Mouse (Mus musculus): Measurements from ENCODE around the gene Serpina3n.
A peak's percentile ranks its signal among the peaks of the same experiment; 100 is the strongest.
"Not testable (repeated sequence)": the region's sequence is repeated elsewhere in the genome, so short reads cannot be mapped to it uniquely, and the experiment has no call there.

Gene Serpina3n

DNA sequence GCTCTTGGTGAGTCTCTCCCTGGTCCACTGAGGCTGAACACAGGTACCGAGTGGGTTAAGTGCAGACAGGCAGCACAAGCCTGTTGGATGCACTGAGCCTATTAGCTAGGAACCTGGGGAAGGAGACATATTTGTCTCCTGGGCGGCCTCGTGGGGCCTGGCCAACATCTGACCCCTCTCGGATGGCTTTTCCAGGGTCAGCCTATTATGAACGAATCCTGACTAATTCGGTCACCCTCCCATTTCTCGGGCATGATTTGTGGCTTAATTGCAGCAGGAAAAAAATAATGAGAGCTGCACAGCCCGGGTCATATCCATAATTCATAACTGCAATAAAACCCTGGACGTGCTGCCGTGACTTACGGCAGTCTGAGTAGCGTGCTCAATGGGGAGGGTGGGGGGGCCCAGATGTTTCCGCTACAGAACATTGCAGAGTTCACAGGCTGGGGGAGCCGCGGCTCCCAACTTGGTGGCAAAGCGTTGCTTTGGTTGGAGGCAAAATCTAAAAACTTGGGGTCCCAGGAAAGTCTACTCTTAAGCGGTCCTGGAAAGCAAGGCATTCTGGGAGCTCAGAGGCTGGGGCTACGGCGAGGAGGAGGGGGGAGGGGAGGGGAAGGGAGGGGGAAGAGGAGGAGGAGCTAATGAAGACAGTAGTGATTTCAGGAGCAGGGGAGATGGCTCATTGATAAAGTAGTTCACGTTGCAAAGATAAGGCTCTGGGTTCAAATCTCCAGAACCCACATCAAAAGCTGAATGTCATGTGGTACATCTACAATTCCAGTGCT, 27.6 kb downstream of the Serpina3n start:
- no peak for DNase-seq (ENCODE audit: low spot score in 2 of 2)

GRCm38 (mm10) chr12:104440087-104440760, 33.7 kb downstream of the Serpina3n start:
- DNase-seq (ENCODE audit: low spot score in 2 of 2), result peak; percentile 67 to 86

- no peak for DNase-seq (ENCODE audit: low spot score in 2 of 2)
These were observed 37.2 kb downstream of the Serpina3n start for GRCm38 (mm10) chr12:104443716-104444115.

DNA sequence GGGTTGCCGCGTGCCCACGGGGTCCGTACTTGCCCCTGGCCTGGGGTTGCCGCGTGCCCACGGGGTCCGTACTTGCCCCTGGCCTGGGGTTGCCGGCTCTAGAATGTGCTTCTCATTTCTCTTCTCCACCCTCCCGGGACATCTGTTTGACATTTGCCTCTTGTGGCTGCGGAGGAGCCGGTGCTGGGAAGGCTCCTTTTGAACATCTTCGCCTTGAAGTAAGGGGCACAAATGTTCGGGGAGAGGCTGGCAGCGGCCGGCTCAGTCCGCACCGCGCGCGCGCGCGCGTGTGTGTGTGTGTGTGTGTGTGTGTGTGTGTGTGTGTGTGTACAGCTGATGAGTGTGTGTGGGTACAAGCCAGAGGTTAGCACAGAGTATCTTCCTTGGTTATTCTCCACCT, 40.5 kb downstream of the Serpina3n start:
- DNase-seq (ENCODE audit: low spot score in 2 of 2), result not testable (repeated sequence)

DNA sequence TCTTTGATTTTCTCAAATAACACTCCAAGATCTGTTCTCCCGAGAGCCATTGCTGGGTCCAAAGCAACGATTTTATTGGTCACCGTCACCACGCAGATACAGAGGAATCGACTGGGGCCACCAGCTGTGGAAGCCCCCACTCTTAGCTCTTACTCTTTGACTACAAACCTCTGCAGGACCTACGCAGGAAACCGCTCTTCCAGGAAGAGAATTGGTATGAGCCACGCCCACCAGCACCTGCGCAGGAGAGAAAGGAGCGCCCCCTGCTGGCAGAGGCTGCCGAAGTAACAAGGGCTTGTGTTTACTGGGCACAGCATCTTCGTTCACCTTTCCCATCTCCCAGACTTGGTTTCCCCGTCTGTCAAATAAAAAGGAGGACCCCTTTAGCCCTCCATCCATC, 41.6 kb downstream of the Serpina3n start:
- DNase-seq (ENCODE audit: low spot score in 2 of 2), result peak in 1 of 2 experiments; percentile 20

DNA sequence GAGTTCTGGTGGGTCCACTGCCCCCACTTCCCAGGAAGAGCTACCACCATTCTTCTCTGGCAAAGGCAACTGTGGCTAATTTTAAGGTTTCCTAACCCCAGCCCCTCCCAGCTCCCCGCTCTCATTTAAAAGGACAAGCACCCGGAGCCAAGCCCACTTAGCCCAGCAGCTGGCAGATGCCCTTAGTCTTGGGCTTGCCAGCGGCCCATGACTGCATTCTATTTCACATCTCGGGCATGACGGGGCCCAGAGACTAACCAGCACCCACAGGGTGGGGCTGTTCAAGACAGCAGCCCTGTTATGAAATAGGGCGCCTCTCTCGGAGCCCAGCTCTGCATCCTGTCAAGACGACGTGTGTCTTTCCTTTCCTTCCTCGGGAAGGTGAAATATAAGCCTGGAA, 43.7 kb downstream of the Serpina3n start:
- DNase-seq (ENCODE audit: low spot score in 2 of 2), result no peak

DNA sequence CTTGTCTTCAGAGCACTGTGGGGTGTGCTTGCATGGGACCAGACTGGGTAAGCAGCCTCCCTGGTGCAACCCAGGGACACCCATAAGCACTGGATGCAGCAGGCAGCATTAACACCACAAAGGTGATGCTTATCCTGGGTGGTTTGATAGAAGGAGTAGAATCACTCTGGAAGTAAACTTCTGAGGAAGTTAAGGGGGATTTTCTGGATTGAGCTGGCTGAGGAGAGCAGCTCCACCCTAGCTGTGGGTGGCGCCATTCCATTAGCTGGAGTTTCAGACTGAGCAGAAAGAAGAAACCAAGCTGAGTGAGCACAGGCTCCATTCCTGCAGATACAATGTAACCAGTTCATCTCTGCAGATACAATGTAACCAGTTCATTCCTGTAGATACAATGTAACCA, 46.5 kb downstream of the Serpina3n start:
- no peak for DNase-seq (ENCODE audit: low spot score in 2 of 2)

DNA sequence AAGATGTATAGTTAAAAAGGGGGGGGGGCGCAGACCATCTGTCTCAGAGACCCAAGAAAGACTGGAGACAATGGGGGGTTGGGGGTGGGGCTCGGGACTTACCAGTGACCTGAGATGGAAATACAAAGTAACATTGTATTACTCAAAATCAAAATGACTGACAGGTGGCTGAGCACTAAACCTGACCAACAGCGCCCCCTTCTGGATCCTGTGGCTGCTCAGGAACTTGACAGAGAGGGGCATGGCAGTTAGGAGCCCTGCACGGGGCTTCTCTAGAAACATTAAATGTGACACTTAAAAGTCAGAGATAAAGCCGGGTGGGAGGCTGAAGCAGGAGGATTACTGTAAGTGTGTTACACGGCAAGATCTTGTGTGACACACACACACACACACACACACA, 52.8 kb downstream of the Serpina3n start:
- no peak for DNase-seq (ENCODE audit: low spot score in 2 of 2)

- no peak for DNase-seq (ENCODE audit: low spot score in 2 of 2)
These were observed 54.8 kb downstream of the Serpina3n start for GRCm38 (mm10) chr12:104461372-104461771.
